Mouse (Mus musculus) liver, embryonic 14.5 days (tissue): ENCODE results near the gene Rock2. TPM values are rescaled to one million over a fixed set of nuclear protein-coding genes. Genes with fewer than 3 reads are reported as not detected.

Source experiments
- ATAC-seq: fragments of 200-750 bp; cut with Nextera tagmentation; 2 replicates; pipeline ENCODE4 v1.8.0; 2017; ENCODE audit warnings: moderate number of reproducible peaks, mild to moderate bottlenecking, moderate library complexity; ENCODE audit not compliant: insufficient read depth
- DNase-seq, 3 experiments: peaks; one replicate each; pipeline ENCODE4 v3.0.0-alpha.2; 2012 to 2013; ENCODE audit warnings: low read depth in 3 of 3, low spot score in 3 of 3
- H3K27ac ChIP-seq: fragments of 300-500 bp; sonication (generic); 2 replicates; pipeline ENCODE4 v1.5.1; 2014; ENCODE audit warnings: moderate library complexity, mild to moderate bottlenecking, control low read depth, inconsistent platforms
- H3K27me3 ChIP-seq: fragments of 300-500 bp; sonication (generic); 2 replicates; pipeline ENCODE4 v1.6.1; 2014; ENCODE audit warnings: mild to moderate bottlenecking, low read length, moderate library complexity; ENCODE audit not compliant: control insufficient read depth, insufficient read depth
- H3K36me3 ChIP-seq: fragments of 300-500 bp; sonication (generic); replicated peaks from 2 replicates; pipeline ENCODE4 v1.6.1; 2014; ENCODE audit warnings: low read depth; ENCODE audit not compliant: control insufficient read depth, insufficient read depth
- H3K4me1 ChIP-seq, 2 experiments: fragments of 200-500 bp in 1 of 2; fragments of 300-500 bp in 1 of 2; sonication (generic) in 1 of 2; replicated peaks; 2 replicates each; pipeline ENCODE4 v1.6.1; 2012 to 2014; ENCODE audit warnings: antibody characterized with exemption in 1 of 2, inconsistent platforms in 1 of 2, low read length in 1 of 2; ENCODE audit not compliant: control insufficient read depth in 2 of 2, insufficient read depth in 2 of 2
- H3K4me2 ChIP-seq: fragments of 300-500 bp; sonication (generic); 2 replicates; pipeline ENCODE4 v1.6.1; 2014; ENCODE audit warnings: low read depth, mild to moderate bottlenecking, control low read depth, moderate library complexity
- H3K4me3 ChIP-seq, 2 experiments: fragments of 200-500 bp in 1 of 2; fragments of 300-500 bp in 1 of 2; sonication (generic) in 1 of 2; 2 replicates each; pipeline ENCODE4 v1.5.1; 2012 to 2014; ENCODE audit warnings: low read depth in 2 of 2, low read length in 2 of 2, mild to moderate bottlenecking in 2 of 2, control low read depth in 1 of 2, inconsistent platforms in 1 of 2, moderate library complexity in 1 of 2; ENCODE audit not compliant: insufficient read depth in 1 of 2
- H3K9ac ChIP-seq: fragments of 300-500 bp; sonication (generic); replicated peaks from 2 replicates; pipeline ENCODE4 v1.6.1; 2014; ENCODE audit warnings: mild to moderate bottlenecking, control low read depth, moderate library complexity
- H3K9me3 ChIP-seq: fragments of 300-500 bp; sonication (generic); 2 replicates; pipeline ENCODE4 v1.6.1; 2016; ENCODE audit warnings: low read length, mixed read lengths; ENCODE audit not compliant: control insufficient read depth
- CTCF ChIP-seq: IDR thresholded peaks from 2 replicates; pipeline ENCODE4 v1.5.1; 2016; ENCODE audit warnings: antibody characterized with exemption, low read depth, control low read depth
- EP300 ChIP-seq: IDR thresholded peaks from 2 replicates; pipeline ENCODE4 v1.6.1; 2016; ENCODE audit warnings: antibody characterized with exemption, low read depth
- WGBS: fragments of 180-500 bp; shearing (Covaris S2); extraction: QIAGEN DNeasy Blood & Tissue Kit; methylation state at CpG from one replicate; pipeline ENCODE4 v1.1.7; 2014; ENCODE audit not compliant: insufficient replicate concordance; 5-methylcytosine and 5-hydroxymethylcytosine counted together
- polyA plus RNA-seq, 2 experiments: library from polyadenylated mRNA; depleted of rRNA in 1 of 2; stranded (reverse) in 1 of 2; unstranded in 1 of 2; fragments of >200 nt; fragmentation: Nextera tagmentation in 1 of 2; extraction: Ambion mirVana in 1 of 2; gene quantifications; 2 replicates each; pipeline versions ENCODE4 v1.2.1 to v1.2.3; 2012 to 2014

Gene Rock2
- polyA plus RNA-seq, 2 experiments: 5.1 to 5.7 TPM

DNA sequence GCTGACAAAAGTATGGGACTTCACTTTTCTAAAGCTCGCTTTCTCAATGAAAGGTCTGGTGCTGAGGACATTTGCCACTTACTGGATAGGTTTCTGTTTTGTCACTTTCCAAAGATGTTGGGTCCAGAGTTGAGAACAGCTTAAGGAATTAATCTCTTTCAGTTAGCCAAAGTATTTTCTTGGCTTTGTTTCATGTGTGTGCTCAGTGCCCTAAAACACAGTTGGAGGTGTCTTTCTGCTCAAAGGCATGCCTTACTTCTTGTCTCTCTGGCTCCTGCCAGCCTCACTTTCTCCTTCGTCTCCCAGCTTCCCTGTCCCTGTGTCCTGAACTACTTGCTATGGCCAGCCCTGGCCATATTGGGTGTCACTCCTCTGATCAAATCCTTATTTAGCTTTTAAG, 96.7 kb downstream of the Rock2 start:
- H3K36me3 ChIP-seq: no peaks in the 10 kb centered on the region
- no peaks in the 10 kb centered on the region for H3K9me3 ChIP-seq
- no peak overlapping the region for H3K4me3 ChIP-seq
- 0 out of 4 replicates have a peak, but pooled peaks cover 0 to 3% of the 10 kb centered on the region in 2 experiments for H3K4me1 ChIP-seq
- H3K9ac ChIP-seq: no peak overlapping the region
- TF ChIP-seq EP300 (no peak), CTCF (no peak)
- H3K27ac ChIP-seq: no peak overlapping the region
- WGBS: 84% methylated on average over 2 of the region's 2 CpGs
- H3K27me3 ChIP-seq: no peaks in the 10 kb centered on the region
- DNase-seq: no peak
- H3K4me2 ChIP-seq: no peak overlapping the region
- ATAC-seq: no peak

DNA sequence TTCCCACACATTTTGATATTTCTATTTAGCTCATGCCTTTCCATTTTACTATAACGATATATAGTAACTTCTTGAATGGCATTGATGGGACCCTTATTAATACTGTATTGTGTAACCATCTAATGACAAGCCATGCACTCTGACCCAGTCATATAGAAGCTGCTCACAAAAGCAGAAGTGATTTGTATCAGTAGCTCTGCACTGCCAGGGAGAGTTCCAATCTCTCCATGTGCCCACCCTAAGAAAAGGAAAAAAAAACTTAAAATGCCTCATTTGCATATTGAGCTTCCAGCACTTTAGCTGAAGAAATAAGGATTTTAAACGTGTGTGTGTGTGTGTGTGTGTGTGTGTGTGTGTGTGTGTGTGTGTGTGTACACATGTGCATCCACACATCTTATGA, 97.7 kb downstream of the Rock2 start:
- 85% methylated on average over 2 of the region's 2 CpGs for WGBS
- H3K4me3 ChIP-seq: no peak overlapping the region
- ATAC-seq (no peak), DNase-seq (no peak)
- no peaks in the 10 kb centered on the region for H3K9me3 ChIP-seq
- H3K4me1 ChIP-seq: 0 out of 4 replicates have a peak, but pooled peaks cover 0 to 3% of the 10 kb centered on the region in 2 experiments
- no peak overlapping the region for H3K4me2 ChIP-seq
- no peaks in the 10 kb centered on the region for H3K27me3 ChIP-seq
- no peak overlapping the region for H3K9ac ChIP-seq
- H3K36me3 ChIP-seq: no peaks in the 10 kb centered on the region
- TF ChIP-seq CTCF: no peak
- TF ChIP-seq EP300: no peak
- no peak overlapping the region for H3K27ac ChIP-seq

DNA sequence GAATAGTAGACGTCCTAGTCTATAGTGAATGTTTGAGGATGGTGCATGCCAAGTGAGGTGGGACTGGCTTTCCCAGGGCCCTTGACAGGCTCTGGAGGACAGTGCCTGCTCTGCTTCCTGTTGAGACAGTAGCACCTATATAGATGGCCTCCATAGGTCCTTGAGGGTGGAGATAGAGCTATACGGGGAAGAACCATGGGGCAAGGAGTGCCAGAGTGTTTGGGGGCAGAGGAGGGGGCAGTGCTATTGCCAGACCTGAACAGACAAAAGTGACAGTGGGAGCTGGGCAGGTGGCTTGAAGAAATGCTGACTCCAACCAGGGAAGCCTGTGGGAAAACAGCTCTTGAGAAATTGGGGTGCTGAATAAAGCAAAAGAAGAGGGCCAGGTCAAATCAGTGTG, 99.6 kb downstream of the Rock2 start:
- ATAC-seq: no peak
- TF ChIP-seq CTCF: no peak
- no peak for TF ChIP-seq EP300
- H3K9me3 ChIP-seq: no peaks in the 10 kb centered on the region
- H3K27ac ChIP-seq: no peak overlapping the region
- H3K4me1 ChIP-seq: peaks cover 3 to 10% of the 10 kb centered on the region in 2 experiments; a peak in 3 of 4 replicates
- DNase-seq: no peak
- no peak overlapping the region for H3K9ac ChIP-seq
- H3K4me3 ChIP-seq: no peak overlapping the region
- H3K4me2 ChIP-seq: no peak overlapping the region
- peaks cover 4% of the 10 kb centered on the region for H3K27me3 ChIP-seq
- WGBS: 71% methylated on average over 2 of the region's 2 CpGs
- H3K36me3 ChIP-seq: no peaks in the 10 kb centered on the region

DNA sequence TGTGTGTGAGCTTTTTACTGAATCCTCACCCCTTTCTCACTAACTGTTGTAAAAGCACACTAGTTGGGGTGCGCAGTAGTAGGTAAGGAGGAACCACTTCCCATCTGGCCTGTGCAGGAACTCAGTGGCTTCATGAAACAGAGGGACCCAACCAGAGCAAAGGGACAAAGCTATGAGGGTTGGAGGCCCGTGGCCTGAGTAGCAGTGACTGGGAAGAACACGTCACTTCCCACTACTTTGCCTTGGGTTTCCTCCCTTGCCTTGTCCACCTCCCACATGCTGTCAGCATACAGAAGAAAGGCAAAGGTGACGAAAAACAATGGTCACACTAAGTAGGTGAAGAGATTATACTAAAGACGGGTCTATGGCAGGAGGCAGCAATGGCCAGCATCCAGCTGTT, 101.6 kb downstream of the Rock2 start:
- Histone ChIP-seq H3K27ac (no peak overlapping the region), H3K4me2 (no peak overlapping the region), H3K9me3 (no peaks in the 10 kb centered on the region), H3K4me1 (peaks cover 12 to 22% of the 10 kb centered on the region in 2 experiments), H3K9ac (no peak overlapping the region), H3K36me3 (no peaks in the 10 kb centered on the region), H3K4me3 (no peak overlapping the region), H3K27me3 (peaks cover 4% of the 10 kb centered on the region)
- ATAC-seq (no peak), DNase-seq (no peak)
- no peak for TF ChIP-seq EP300
- no peak for TF ChIP-seq CTCF
- WGBS: 71% methylated on average over 5 of the region's 5 CpGs

DNA sequence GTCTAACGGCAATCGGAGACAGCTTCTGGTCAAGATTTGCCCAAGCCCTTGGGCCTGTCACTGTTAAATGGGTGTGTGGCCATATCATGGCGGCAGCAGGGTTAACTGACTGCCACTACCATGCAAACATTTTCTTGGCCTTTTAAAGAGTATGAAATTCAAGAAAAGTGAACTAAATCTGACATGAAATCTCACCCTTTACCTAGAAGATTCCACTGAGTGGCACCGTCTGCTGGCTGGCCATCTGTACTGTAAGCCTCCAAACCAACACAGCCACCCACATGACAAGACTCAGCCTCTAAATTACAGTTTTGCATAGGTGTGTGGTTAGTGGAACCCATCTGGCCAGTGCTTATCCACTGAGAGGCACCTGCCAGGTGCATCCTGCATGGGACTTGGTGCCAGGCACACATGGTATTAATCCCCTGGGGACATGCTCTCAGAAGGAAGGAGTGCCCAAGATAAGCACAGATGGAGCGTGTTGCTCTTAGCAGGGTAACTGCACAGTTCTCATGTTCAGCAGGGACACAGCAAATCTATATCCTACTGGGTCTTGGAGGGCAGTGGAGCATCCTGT, 102.3 kb downstream of the Rock2 start:
- Histone ChIP-seq H3K27ac (no peak overlapping the region), H3K36me3 (no peaks in the 10 kb centered on the region), H3K4me3 (no peak overlapping the region), H3K4me1 (peaks cover 12 to 25% of the 10 kb centered on the region in 2 experiments), H3K9ac (no peak overlapping the region), H3K4me2 (no peak overlapping the region), H3K9me3 (no peaks in the 10 kb centered on the region), H3K27me3 (peaks cover 4% of the 10 kb centered on the region)
- 75% methylated on average over 5 of the region's 5 CpGs for WGBS
- DNase-seq (no peak), ATAC-seq (no peak)
- no peak for TF ChIP-seq EP300
- no peak for TF ChIP-seq CTCF
